Mouse (Mus musculus): ENCODE measurements around the gene Rnf113a1. TPM values are rescaled to one million over a fixed set of nuclear protein-coding genes. Genes with fewer than 3 reads are reported as not detected.
"Not testable (repeated sequence)": the region's sequence is repeated elsewhere in the genome, so short reads cannot be mapped to it uniquely, and the experiment has no call there.

The Rnf113a1 gene
- 1.3 and 3.3 TPM in 2 replicates for polyA plus RNA-seq (2011; ENCODE audit: insufficient read depth, insufficient read length, low replicate concordance, missing spikeins)

GRCm38 (mm10) chrX:37191105-37191743, at the start of gene Rnf113a1, which contains the start of gene Ndufa1:
Rnf113a1 (plus strand) TSS chrX:37191245.
Ndufa1 (minus strand) TSS chrX:37191163.
- Histone ChIP-seq H3K4me1 (ENCODE audit: control insufficient read depth, insufficient read depth, low read length) (no peaks in the 10 kb centered on the region; the same call in 1 of the 2 replicates), H3K4me3 (replicated peaks; ENCODE audit: control insufficient read depth, low read depth, low read length) (peak within 1 kb of the TSS; percentile 98), H3K27ac (ENCODE audit: control insufficient read depth, insufficient read depth, low read depth, low read length, poor library complexity) (peak within 1 kb of the TSS; percentile 53; the same call in 1 of the 2 replicates)
- peak; percentile 54; the same call in 1 of the 2 replicates for TF ChIP-seq POLR2A (IDR thresholded peaks at IDR 0.05; ENCODE audit: borderline replicate concordance, control insufficient read depth, low read depth, low read length)
- TF ChIP-seq CTCF (IDR thresholded peaks at IDR 0.05; ENCODE audit: control insufficient read depth, insufficient read depth, low read length) = no peak
- 13% methylated on average over 63 of the region's 63 CpGs for WGBS

GRCm38 (mm10) chrX:37141732-37142131, 49.3 kb upstream of the Rnf113a1 start:
- H3K4me3 ChIP-seq (replicated peaks; ENCODE audit: control insufficient read depth, low read depth, low read length) = no peak overlapping the region
- H3K4me1 ChIP-seq (ENCODE audit: control insufficient read depth, insufficient read depth, low read length) = no peaks in the 10 kb centered on the region
- WGBS = 78% methylated on average over 3 of the region's 3 CpGs
- H3K27ac ChIP-seq (ENCODE audit: control insufficient read depth, insufficient read depth, low read depth, low read length, poor library complexity) = no peak overlapping the region
- no peak for TF ChIP-seq POLR2A (IDR thresholded peaks at IDR 0.05; ENCODE audit: borderline replicate concordance, control insufficient read depth, low read depth, low read length)
- no peak for TF ChIP-seq CTCF (IDR thresholded peaks at IDR 0.05; ENCODE audit: control insufficient read depth, insufficient read depth, low read length)

GRCm38 (mm10) chrX:37144498-37144897, 46.5 kb upstream of the Rnf113a1 start:
- not testable (repeated sequence) for H3K27ac ChIP-seq (ENCODE audit: control insufficient read depth, insufficient read depth, low read depth, low read length, poor library complexity); H3K4me1 ChIP-seq (ENCODE audit: control insufficient read depth, insufficient read depth, low read length); H3K4me3 ChIP-seq (replicated peaks; ENCODE audit: control insufficient read depth, low read depth, low read length)
- 52% methylated on average over 2 of the region's 4 CpGs for WGBS

GRCm38 (mm10) chrX:37144954-37145353, 46.1 kb upstream of the Rnf113a1 start:
- no peak overlapping the region for H3K27ac ChIP-seq (ENCODE audit: control insufficient read depth, insufficient read depth, low read depth, low read length, poor library complexity)
- H3K4me3 ChIP-seq (replicated peaks; ENCODE audit: control insufficient read depth, low read depth, low read length) = no peak overlapping the region
- TF ChIP-seq POLR2A (IDR thresholded peaks at IDR 0.05; ENCODE audit: borderline replicate concordance, control insufficient read depth, low read depth, low read length) = no peak
- 0 out of 2 replicates have a peak, but pooled peaks have one; percentile 29 for TF ChIP-seq CTCF (IDR thresholded peaks at IDR 0.05; ENCODE audit: control insufficient read depth, insufficient read depth, low read length)
- no peaks in the 10 kb centered on the region for H3K4me1 ChIP-seq (ENCODE audit: control insufficient read depth, insufficient read depth, low read length)
- WGBS = 76% methylated on average over 2 of the region's 2 CpGs

- 58% methylated on average over 4 of the region's 4 CpGs for WGBS
- no peaks in the 10 kb centered on the region for H3K4me1 ChIP-seq (ENCODE audit: control insufficient read depth, insufficient read depth, low read length)
- TF ChIP-seq CTCF (IDR thresholded peaks at IDR 0.05; ENCODE audit: control insufficient read depth, insufficient read depth, low read length) = no peak
- no peak for TF ChIP-seq POLR2A (IDR thresholded peaks at IDR 0.05; ENCODE audit: borderline replicate concordance, control insufficient read depth, low read depth, low read length)
- H3K4me3 ChIP-seq (replicated peaks; ENCODE audit: control insufficient read depth, low read depth, low read length) = no peak overlapping the region
- no peak overlapping the region for H3K27ac ChIP-seq (ENCODE audit: control insufficient read depth, insufficient read depth, low read depth, low read length, poor library complexity)
These were observed 33.2 kb upstream of the Rnf113a1 start for GRCm38 (mm10) chrX:37157839-37158238.

- Histone ChIP-seq H3K27ac (ENCODE audit: control insufficient read depth, insufficient read depth, low read depth, low read length, poor library complexity) (no peak overlapping the region), H3K4me3 (replicated peaks; ENCODE audit: control insufficient read depth, low read depth, low read length) (no peak overlapping the region), H3K4me1 (ENCODE audit: control insufficient read depth, insufficient read depth, low read length) (no peaks in the 10 kb centered on the region)
- WGBS = 37% methylated on average over 10 of the region's 10 CpGs
- TF ChIP-seq CTCF (IDR thresholded peaks at IDR 0.05; ENCODE audit: control insufficient read depth, insufficient read depth, low read length) = no peak
- no peak for TF ChIP-seq POLR2A (IDR thresholded peaks at IDR 0.05; ENCODE audit: borderline replicate concordance, control insufficient read depth, low read depth, low read length)
These were observed 29.9 kb upstream of the Rnf113a1 start for GRCm38 (mm10) chrX:37161169-37161568.

GRCm38 (mm10) chrX:37163115-37163514, 27.9 kb upstream of the Rnf113a1 start:
- WGBS = 82% methylated on average over 18 of the region's 18 CpGs
- Histone ChIP-seq H3K4me1 (ENCODE audit: control insufficient read depth, insufficient read depth, low read length) (no peaks in the 10 kb centered on the region), H3K4me3 (replicated peaks; ENCODE audit: control insufficient read depth, low read depth, low read length) (no peak overlapping the region), H3K27ac (ENCODE audit: control insufficient read depth, insufficient read depth, low read depth, low read length, poor library complexity) (no peak overlapping the region)
- no peak for TF ChIP-seq CTCF (IDR thresholded peaks at IDR 0.05; ENCODE audit: control insufficient read depth, insufficient read depth, low read length)

GRCm38 (mm10) chrX:37167085-37167484, 24.0 kb upstream of the Rnf113a1 start:
- no peaks in the 10 kb centered on the region for H3K4me1 ChIP-seq (ENCODE audit: control insufficient read depth, insufficient read depth, low read length)
- WGBS = 15% methylated on average over 3 of the region's 3 CpGs
- no peak overlapping the region for H3K27ac ChIP-seq (ENCODE audit: control insufficient read depth, insufficient read depth, low read depth, low read length, poor library complexity)
- TF ChIP-seq POLR2A (IDR thresholded peaks at IDR 0.05; ENCODE audit: borderline replicate concordance, control insufficient read depth, low read depth, low read length) (no peak), CTCF (IDR thresholded peaks at IDR 0.05; ENCODE audit: control insufficient read depth, insufficient read depth, low read length) (no peak)
- H3K4me3 ChIP-seq (replicated peaks; ENCODE audit: control insufficient read depth, low read depth, low read length) = no peak overlapping the region

GRCm38 (mm10) chrX:37168742-37169141, 22.3 kb upstream of the Rnf113a1 start, which contains the start of gene Akap14:
Akap14 (minus strand) TSS chrX:37168842.
- no peak for TF ChIP-seq CTCF (IDR thresholded peaks at IDR 0.05; ENCODE audit: control insufficient read depth, insufficient read depth, low read length)
- no peak for TF ChIP-seq POLR2A (IDR thresholded peaks at IDR 0.05; ENCODE audit: borderline replicate concordance, control insufficient read depth, low read depth, low read length)
- Histone ChIP-seq H3K27ac (ENCODE audit: control insufficient read depth, insufficient read depth, low read depth, low read length, poor library complexity) (no peak within 1 kb of the TSS), H3K4me3 (replicated peaks; ENCODE audit: control insufficient read depth, low read depth, low read length) (no peak within 1 kb of the TSS), H3K4me1 (ENCODE audit: control insufficient read depth, insufficient read depth, low read length) (no peaks in the 10 kb centered on the region; the same call in 1 of the 2 replicates)
- WGBS = 65% methylated on average over 5 of the region's 5 CpGs

GRCm38 (mm10) chrX:37184401-37184800, 6.6 kb upstream of the Rnf113a1 start:
- not testable (repeated sequence) for H3K4me1 ChIP-seq (ENCODE audit: control insufficient read depth, insufficient read depth, low read length); H3K27ac ChIP-seq (ENCODE audit: control insufficient read depth, insufficient read depth, low read depth, low read length, poor library complexity); H3K4me3 ChIP-seq (replicated peaks; ENCODE audit: control insufficient read depth, low read depth, low read length)
- 61% methylated on average over 5 of the region's 8 CpGs for WGBS
